Mouse (Mus musculus): Measurements from ENCODE around the gene Plekhb1. TPM values are rescaled to one million over a fixed set of nuclear protein-coding genes. Genes with fewer than 3 reads are reported as not detected.

Plekhb1 gene
- polyA plus RNA-seq, 1 experiment, result 9.7 TPM

DNA sequence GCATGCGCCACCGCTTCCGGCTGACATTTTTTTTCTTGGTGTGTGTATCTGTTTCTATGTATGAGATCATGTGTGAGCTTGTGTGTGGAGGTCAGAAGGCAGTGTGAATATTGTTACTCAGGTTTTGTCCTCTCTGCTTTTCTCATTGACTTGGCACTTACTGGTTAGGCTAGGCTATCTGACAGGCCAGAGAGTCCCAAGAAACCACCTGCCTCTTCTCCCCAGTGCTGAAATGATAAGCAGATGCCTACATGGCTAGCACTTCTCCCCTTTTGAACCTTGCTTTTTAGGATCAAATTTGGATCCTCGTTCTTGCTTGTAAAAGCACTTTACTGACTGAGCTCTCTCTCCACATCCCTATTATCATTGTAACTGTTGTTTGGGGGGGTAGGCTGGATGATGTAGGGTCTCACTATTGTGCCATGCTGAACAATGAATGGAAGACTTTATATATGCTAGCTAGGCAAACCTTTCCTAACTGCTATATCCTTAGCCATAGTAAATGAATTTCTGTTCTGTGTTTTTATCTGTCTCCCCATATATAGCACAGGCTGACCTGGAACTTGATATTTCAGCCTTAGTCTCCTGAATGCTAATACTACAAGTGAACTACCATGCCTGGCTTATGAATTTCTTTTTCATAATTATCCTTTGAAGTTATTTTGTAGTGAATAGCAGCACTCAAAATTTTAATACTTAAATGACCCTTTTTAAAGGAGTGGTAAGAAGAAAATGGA lies 45.9 kb downstream of the Plekhb1 start:
- TF ChIP-seq CTCF (IDR thresholded peaks at IDR 0.05; ENCODE audit: borderline replicate concordance, extremely low read depth, insufficient read depth, insufficient read length) (no peak), POLR2A (IDR thresholded peaks at IDR 0.05; ENCODE audit: borderline replicate concordance, extremely low read depth, insufficient read depth, insufficient read length, poor library complexity, severe bottlenecking) (no peak)
- no peak for DNase-seq (ENCODE audit: low read depth)

- no peak for TF ChIP-seq POLR2A (IDR thresholded peaks at IDR 0.05; ENCODE audit: borderline replicate concordance, extremely low read depth, insufficient read depth, insufficient read length, poor library complexity, severe bottlenecking)
- TF ChIP-seq CTCF (IDR thresholded peaks at IDR 0.05; ENCODE audit: borderline replicate concordance, extremely low read depth, insufficient read depth, insufficient read length), result no peak
Observed at GRCm38 (mm10) chr7:100608910-100609309, 53.3 kb downstream of the Plekhb1 start.

GRCm38 (mm10) chr7:100608130-100608741 lies 54.0 kb downstream of the Plekhb1 start, which contains the start of gene Mrpl48:
Mrpl48 (minus strand) TSS chr7:100608301.
- TF ChIP-seq POLR2A (IDR thresholded peaks at IDR 0.05; ENCODE audit: borderline replicate concordance, extremely low read depth, insufficient read depth, insufficient read length, poor library complexity, severe bottlenecking) (no peak), CTCF (IDR thresholded peaks at IDR 0.05; ENCODE audit: borderline replicate concordance, extremely low read depth, insufficient read depth, insufficient read length) (no peak)
- DNase-seq (ENCODE audit: low read depth), result peak; percentile 63

More at GRCm38 (mm10) chr7:100608910-100609309, 53.3 kb downstream of the Plekhb1 start:
- DNase-seq (ENCODE audit: low read depth), result no peak

DNA sequence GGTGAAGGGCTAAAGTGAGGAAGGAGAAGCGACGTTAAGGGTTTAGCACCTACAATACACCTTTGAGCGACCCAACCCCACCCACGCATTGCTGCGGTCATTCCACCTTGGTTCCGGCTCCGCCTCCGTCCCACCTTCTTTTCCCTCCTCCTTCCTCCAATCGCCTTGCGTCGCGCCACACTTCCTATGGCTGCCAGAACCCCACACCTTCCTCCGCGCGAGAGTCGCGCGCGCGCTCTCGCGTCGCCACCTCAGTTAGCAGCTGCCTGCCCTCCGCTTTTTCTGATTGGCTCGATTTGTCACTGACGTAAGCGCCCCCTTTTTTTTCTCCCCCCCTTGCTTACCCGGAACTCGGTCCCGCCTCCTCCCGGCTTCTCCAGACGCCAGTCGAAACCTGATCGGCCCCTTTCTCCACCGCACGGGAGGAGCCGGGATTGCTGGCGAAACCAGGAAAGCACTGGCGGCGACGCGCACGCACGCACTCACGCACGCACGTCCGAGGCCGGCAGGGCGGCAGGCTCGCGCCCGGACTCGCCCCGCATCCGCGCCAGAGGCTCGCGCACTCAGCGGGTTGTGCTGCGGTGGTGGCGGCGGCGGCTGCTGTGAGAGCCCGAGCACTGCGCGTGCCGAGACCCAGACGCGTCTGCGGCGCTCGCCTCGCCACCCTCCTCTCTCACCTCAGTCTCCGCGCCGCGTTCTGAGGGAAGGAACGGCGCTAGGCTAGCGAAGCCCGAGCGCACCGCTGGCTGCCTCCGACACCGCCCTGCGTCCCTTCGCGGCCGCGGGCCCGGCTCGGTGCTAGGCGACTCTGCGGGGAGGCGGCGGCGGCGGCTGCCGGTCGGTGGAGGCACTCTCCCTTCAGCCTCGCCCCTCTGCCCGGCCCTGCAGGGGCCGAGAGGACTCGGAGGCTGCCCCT lies 54.7 kb downstream of the Plekhb1 start, which contains the start of gene Rab6a:
TSS of gene Rab6a (plus strand) at position 197 of the 916 bp plus-strand sequence.
- peak; percentile 99 for TF ChIP-seq POLR2A (IDR thresholded peaks at IDR 0.05; ENCODE audit: borderline replicate concordance, extremely low read depth, insufficient read depth, insufficient read length, poor library complexity, severe bottlenecking)
- no peak for TF ChIP-seq CTCF (IDR thresholded peaks at IDR 0.05; ENCODE audit: borderline replicate concordance, extremely low read depth, insufficient read depth, insufficient read length)
- DNase-seq (ENCODE audit: low read depth), result peak; percentile 100

GRCm38 (mm10) chr7:100600211-100600610 lies 62.0 kb downstream of the Plekhb1 start:
- DNase-seq (ENCODE audit: low read depth), result no peak
- TF ChIP-seq POLR2A (IDR thresholded peaks at IDR 0.05; ENCODE audit: borderline replicate concordance, extremely low read depth, insufficient read depth, insufficient read length, poor library complexity, severe bottlenecking) (no peak), CTCF (IDR thresholded peaks at IDR 0.05; ENCODE audit: borderline replicate concordance, extremely low read depth, insufficient read depth, insufficient read length) (no peak)

DNA sequence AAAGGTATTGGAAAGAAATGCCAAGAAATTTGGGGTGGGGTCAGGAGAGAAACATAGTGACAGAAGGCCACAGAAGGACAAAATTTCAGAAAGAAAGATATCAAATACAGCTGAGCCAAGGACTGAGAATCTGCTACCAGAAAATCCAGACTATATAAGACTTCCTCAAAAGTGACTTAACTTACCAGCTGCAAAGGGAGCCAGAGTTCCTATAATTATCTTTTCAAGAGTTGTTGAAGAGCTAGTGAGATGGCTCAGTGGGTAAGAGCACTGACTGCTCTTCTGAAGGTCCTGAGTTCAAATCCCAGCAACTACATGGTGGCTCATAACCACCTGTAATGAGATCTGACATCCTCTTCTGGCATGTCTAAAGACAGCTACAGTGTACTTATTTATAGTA lies 68.9 kb downstream of the Plekhb1 start:
- no peak for DNase-seq (ENCODE audit: low read depth)
- no peak for TF ChIP-seq CTCF (IDR thresholded peaks at IDR 0.05; ENCODE audit: borderline replicate concordance, extremely low read depth, insufficient read depth, insufficient read length)
- TF ChIP-seq POLR2A (IDR thresholded peaks at IDR 0.05; ENCODE audit: borderline replicate concordance, extremely low read depth, insufficient read depth, insufficient read length, poor library complexity, severe bottlenecking), result no peak

Other genes with a start within 250 kb of the Plekhb1 start
- 0.03 TPM in 1 of 2 replicates, not detected in the other for gene Ucp3, start 189.4 kb downstream of the Plekhb1 start, polyA plus RNA-seq (2012; rRNA removed)
- gene Ucp2, start 169.1 kb downstream of the Plekhb1 start, polyA plus RNA-seq (2012; rRNA removed), result 44.7 and 53.9 TPM in 2 replicates
- 4.6 and 7.0 TPM in 2 replicates for gene Dnajb13, start 147.5 kb downstream of the Plekhb1 start, polyA plus RNA-seq (2012; rRNA removed)
- 14.1 and 15.3 TPM in 2 replicates for gene Coa4, start 125.3 kb downstream of the Plekhb1 start, polyA plus RNA-seq (2012; rRNA removed)
- 137 and 166 TPM in 2 replicates for gene Rab6a, start 55.0 kb downstream of the Plekhb1 start, polyA plus RNA-seq (2012; rRNA removed)
- 36.9 and 41.1 TPM in 2 replicates for gene Mrpl48, start 54.1 kb downstream of the Plekhb1 start, polyA plus RNA-seq (2012; rRNA removed)
- gene Fam168a, start 44.2 kb upstream of the Plekhb1 start, polyA plus RNA-seq (2012; rRNA removed), result 150 and 158 TPM in 2 replicates
- gene Relt, start 201.0 kb upstream of the Plekhb1 start, polyA plus RNA-seq (2012; rRNA removed), result 6.2 and 7.2 TPM in 2 replicates